Mouse (Mus musculus) forebrain, embryonic 13.5 days (tissue): ENCODE measurements around the gene Tmem39b. TPM values are rescaled to one million over a fixed set of nuclear protein-coding genes. Genes with fewer than 3 reads are reported as not detected.
"Not testable (repeated sequence)": the region's sequence is repeated elsewhere in the genome, so short reads cannot be mapped to it uniquely, and the experiment has no call there.

ENCODE experiments used
- ATAC-seq: fragments of 200-750 bp; cut with Nextera tagmentation; 2 replicates; pipeline ENCODE4 v1.8.0; 2017
- H3K27ac ChIP-seq: fragments of 300-500 bp; sonication (generic); 2 replicates; pipeline ENCODE4 v1.5.1; 2015; ENCODE audit warnings: inconsistent platforms, mild to moderate bottlenecking, moderate library complexity
- H3K27me3 ChIP-seq: fragments of 300-500 bp; sonication (generic); 2 replicates; pipeline ENCODE4 v1.6.1; 2015; ENCODE audit warnings: mild to moderate bottlenecking, inconsistent platforms
- H3K36me3 ChIP-seq: fragments of 300-500 bp; sonication (generic); 2 replicates; pipeline ENCODE4 v1.6.1; 2015; ENCODE audit warnings: mild to moderate bottlenecking, inconsistent platforms; ENCODE audit not compliant: poor library complexity, severe bottlenecking
- H3K4me1 ChIP-seq: fragments of 300-500 bp; sonication (generic); 2 replicates; pipeline ENCODE4 v1.6.1; 2015; ENCODE audit warnings: inconsistent platforms
- H3K4me2 ChIP-seq: fragments of 300-500 bp; sonication (generic); 2 replicates; pipeline ENCODE4 v1.6.1; 2015; ENCODE audit warnings: inconsistent platforms, mild to moderate bottlenecking, moderate library complexity
- H3K4me3 ChIP-seq: fragments of 300-500 bp; sonication (generic); 2 replicates; pipeline ENCODE4 v1.5.1; 2015; ENCODE audit warnings: mild to moderate bottlenecking, inconsistent platforms
- H3K9ac ChIP-seq: fragments of 300-500 bp; sonication (generic); 2 replicates; pipeline ENCODE4 v1.6.1; 2015; ENCODE audit warnings: mild to moderate bottlenecking, inconsistent platforms
- H3K9me3 ChIP-seq: fragments of 300-500 bp; sonication (generic); replicated peaks from 2 replicates; pipeline ENCODE4 v1.6.1; 2016; ENCODE audit warnings: inconsistent platforms
- WGBS: fragments of 180-500 bp; shearing (Covaris S2); methylation state at CpG from one replicate; pipeline ENCODE4 v1.1.7; 2015; 5-methylcytosine and 5-hydroxymethylcytosine counted together
- polyA plus RNA-seq: library from polyadenylated mRNA; unstranded; fragments of >200 nt; fragmentation: Nextera tagmentation; extraction: Ambion mirVana; gene quantifications from 2 replicates; pipeline ENCODE4 v1.2.1, GENCODE M21; 2015

The Tmem39b gene
- polyA plus RNA-seq, 1 experiment from 2014 or later: 15.5 TPM

GRCm38 (mm10) chr4:129716310-129716709 lies 19.7 kb upstream of the Tmem39b start:
- H3K9me3 ChIP-seq: no peaks in the 10 kb centered on the region
- H3K27me3 ChIP-seq: no peaks in the 10 kb centered on the region
- H3K36me3 ChIP-seq: peaks cover 84% of the 10 kb centered on the region
- no peaks in the 10 kb centered on the region for H3K4me1 ChIP-seq
- H3K9ac ChIP-seq: no peak overlapping the region
- whole genome bisulfite sequencing: 94% methylated on average over 9 of the region's 9 CpGs
- H3K4me2 ChIP-seq: no peak overlapping the region
- no peak overlapping the region for H3K4me3 ChIP-seq
- H3K27ac ChIP-seq: no peak overlapping the region
- ATAC-seq: no peak

- 58% methylated on average over 8 of the region's 8 CpGs for WGBS
Observed at GRCm38 (mm10) chr4:129709486-129710129, 13.0 kb upstream of the Tmem39b start.

GRCm38 (mm10) chr4:129706750-129707149 lies 10.1 kb upstream of the Tmem39b start:
- 32% methylated on average over 3 of the region's 3 CpGs for WGBS
- no peaks in the 10 kb centered on the region for H3K9me3 ChIP-seq
- no peak overlapping the region for H3K4me2 ChIP-seq
- no peak overlapping the region for H3K9ac ChIP-seq
- ATAC-seq: no peak
- H3K36me3 ChIP-seq: peaks cover 79% of the 10 kb centered on the region
- H3K27me3 ChIP-seq: no peaks in the 10 kb centered on the region
- peaks cover 61% of the 10 kb centered on the region for H3K4me1 ChIP-seq
- no peak overlapping the region for H3K4me3 ChIP-seq
- H3K27ac ChIP-seq: peak overlapping the region; percentile 52; the same call in 1 of the 2 replicates

More at GRCm38 (mm10) chr4:129709486-129710129, 13.0 kb upstream of the Tmem39b start:
- Histone ChIP-seq H3K4me1 (peaks cover 38% of the 10 kb centered on the region), H3K9ac (no peak overlapping the region), H3K9me3 (no peaks in the 10 kb centered on the region), H3K36me3 (peaks cover 87% of the 10 kb centered on the region), H3K27me3 (no peaks in the 10 kb centered on the region), H3K27ac (peak overlapping the region; percentile 81), H3K4me3 (no peak overlapping the region), H3K4me2 (0 out of 2 replicates have a peak overlapping the region, but pooled peaks have one; percentile 4)
- ATAC-seq: peak; percentile 77

- peak; percentile 87 for ATAC-seq
- Histone ChIP-seq H3K4me2 (peak overlapping the region; percentile 15), H3K4me3 (no peak overlapping the region), H3K36me3 (peaks cover 37% of the 10 kb centered on the region), H3K27ac (peak overlapping the region; percentile 91), H3K4me1 (peaks cover 52% of the 10 kb centered on the region), H3K9ac (peak overlapping the region; percentile 48; the same call in 1 of the 2 replicates), H3K9me3 (no peaks in the 10 kb centered on the region), H3K27me3 (no peaks in the 10 kb centered on the region)
- 4% methylated on average over 11 of the region's 11 CpGs for WGBS
Observed at GRCm38 (mm10) chr4:129702454-129702853, 5.8 kb upstream of the Tmem39b start.

GRCm38 (mm10) chr4:129701503-129702377 lies 5.1 kb upstream of the Tmem39b start:
- Histone ChIP-seq H3K4me1 (peaks cover 50% of the 10 kb centered on the region), H3K9ac (peak overlapping the region; percentile 48), H3K27ac (peak overlapping the region; percentile 91), H3K4me2 (peak overlapping the region; percentile 15), H3K9me3 (no peaks in the 10 kb centered on the region), H3K4me3 (no peak overlapping the region), H3K36me3 (peaks cover 37% of the 10 kb centered on the region), H3K27me3 (no peaks in the 10 kb centered on the region)
- 40% methylated on average over 17 of the region's 17 CpGs for WGBS
- peak; percentile 33 for ATAC-seq

GRCm38 (mm10) chr4:129700661-129701060 lies 4.0 kb upstream of the Tmem39b start:
- peak overlapping the region; percentile 91; the same call in 1 of the 2 replicates for H3K27ac ChIP-seq
- WGBS: 91% methylated on average over 6 of the region's 6 CpGs
- H3K36me3 ChIP-seq: peaks cover 27% of the 10 kb centered on the region

GRCm38 (mm10) chr4:129700216-129700615 lies 3.6 kb upstream of the Tmem39b start:
- no peak overlapping the region for H3K4me3 ChIP-seq
- no peaks in the 10 kb centered on the region for H3K27me3 ChIP-seq
- no peaks in the 10 kb centered on the region for H3K9me3 ChIP-seq
- H3K27ac ChIP-seq: no peak overlapping the region
- H3K4me1 ChIP-seq: peaks cover 48% of the 10 kb centered on the region
- ATAC-seq: no peak
- WGBS: 76% methylated on average over 1 of the region's 1 CpGs
- H3K36me3 ChIP-seq: peaks cover 23% of the 10 kb centered on the region
- H3K9ac ChIP-seq: no peak overlapping the region
- H3K4me2 ChIP-seq: no peak overlapping the region

More at GRCm38 (mm10) chr4:129700661-129701060, 4.0 kb upstream of the Tmem39b start:
- not testable (repeated sequence) for H3K4me2 ChIP-seq, H3K9ac ChIP-seq, H3K4me3 ChIP-seq, H3K27me3 ChIP-seq, ATAC-seq, H3K9me3 ChIP-seq
- peaks cover 43% of the 10 kb centered on the region for H3K4me1 ChIP-seq

GRCm38 (mm10) chr4:129697191-129697590 lies 553 bp upstream of the Tmem39b start:
- Histone ChIP-seq H3K27ac (peak overlapping the region; percentile 98), H3K36me3 (peaks cover 22% of the 10 kb centered on the region), H3K9ac (peak overlapping the region; percentile 81), H3K4me2 (peak overlapping the region; percentile 69), H3K9me3 (no peaks in the 10 kb centered on the region), H3K27me3 (no peaks in the 10 kb centered on the region), H3K4me1 (peaks cover 33% of the 10 kb centered on the region), H3K4me3 (peak overlapping the region; percentile 62)
- ATAC-seq: no peak
- 85% methylated on average over 7 of the region's 7 CpGs for WGBS

GRCm38 (mm10) chr4:129695815-129696157 lies 852 bp downstream of the Tmem39b start:
- Histone ChIP-seq H3K27ac (peak overlapping the region; percentile 98), H3K36me3 (peaks cover 36% of the 10 kb centered on the region), H3K27me3 (no peaks in the 10 kb centered on the region), H3K4me3 (peak overlapping the region; percentile 62), H3K9ac (peak overlapping the region; percentile 81), H3K4me2 (peak overlapping the region; percentile 69), H3K4me1 (peaks cover 21% of the 10 kb centered on the region), H3K9me3 (no peaks in the 10 kb centered on the region)
- peak; percentile 3 for ATAC-seq
- whole genome bisulfite sequencing: 26% methylated on average over 6 of the region's 6 CpGs

- Histone ChIP-seq H3K27me3 (no peaks in the 10 kb centered on the region), H3K4me1 (no peaks in the 10 kb centered on the region), H3K27ac (no peak overlapping the region), H3K9ac (no peak overlapping the region), H3K36me3 (peaks cover 93% of the 10 kb centered on the region), H3K4me2 (no peak overlapping the region), H3K4me3 (no peak overlapping the region), H3K9me3 (no peaks in the 10 kb centered on the region)
- ATAC-seq: no peak
- 97% methylated on average over 6 of the region's 6 CpGs for WGBS
Observed at GRCm38 (mm10) chr4:129684531-129684930, 12.1 kb downstream of the Tmem39b start.

GRCm38 (mm10) chr4:129683901-129684493 lies 12.6 kb downstream of the Tmem39b start:
- H3K9me3 ChIP-seq: no peaks in the 10 kb centered on the region
- H3K36me3 ChIP-seq: peaks cover 93% of the 10 kb centered on the region
- no peak overlapping the region for H3K9ac ChIP-seq
- no peak overlapping the region for H3K27ac ChIP-seq
- H3K4me3 ChIP-seq: no peak overlapping the region
- H3K4me2 ChIP-seq: no peak overlapping the region
- no peaks in the 10 kb centered on the region for H3K4me1 ChIP-seq
- no peaks in the 10 kb centered on the region for H3K27me3 ChIP-seq
- no peak for ATAC-seq
- 91% methylated on average over 11 of the region's 11 CpGs for WGBS

GRCm38 (mm10) chr4:129681837-129682236 lies 14.8 kb downstream of the Tmem39b start:
- Histone ChIP-seq H3K4me2 (no peak overlapping the region), H3K9me3 (no peaks in the 10 kb centered on the region), H3K36me3 (peaks cover 94% of the 10 kb centered on the region), H3K27ac (no peak overlapping the region), H3K4me1 (no peaks in the 10 kb centered on the region), H3K27me3 (no peaks in the 10 kb centered on the region), H3K4me3 (no peak overlapping the region), H3K9ac (no peak overlapping the region)
- 95% methylated on average over 11 of the region's 11 CpGs for WGBS
- no peak for ATAC-seq
